In the genomic region with DNA sequence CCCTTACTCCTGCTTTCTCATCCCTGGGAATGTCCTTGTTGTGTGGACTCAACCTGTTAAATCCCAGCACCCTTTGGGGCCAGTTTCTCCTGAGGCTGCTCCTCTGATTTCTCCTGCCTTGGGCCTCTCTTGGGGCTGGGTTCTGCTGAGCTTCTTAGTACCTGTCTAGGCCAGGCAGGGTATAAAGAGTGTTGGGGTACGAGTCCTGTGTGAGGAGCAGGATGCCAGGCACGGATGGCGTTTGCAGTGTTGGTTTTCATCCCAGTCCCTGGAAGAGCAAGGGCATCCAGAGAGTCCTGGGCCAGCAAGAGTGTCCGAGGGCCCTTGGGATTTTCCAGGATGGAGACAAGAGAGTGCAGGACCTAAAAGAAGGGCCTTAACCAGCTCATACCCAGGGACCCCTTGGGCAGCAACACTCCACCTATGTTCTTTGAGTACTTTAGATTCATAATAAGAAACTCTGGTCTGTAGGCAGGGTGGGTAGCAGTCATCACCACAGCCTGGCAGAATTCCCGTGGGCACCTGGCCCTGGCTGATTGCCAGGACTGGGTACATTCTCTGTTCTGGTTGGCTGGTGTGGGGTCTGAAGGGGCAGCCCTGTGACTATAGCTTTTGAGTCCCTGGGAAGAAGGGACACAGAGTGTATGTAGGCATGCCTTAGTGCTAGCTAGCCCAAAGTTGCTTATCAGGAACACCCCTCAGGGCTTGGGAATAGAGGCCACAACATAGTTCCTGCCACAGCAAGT, we compare ENCODE assay signal across 8 mouse cellular contexts. TPM values are rescaled to one million over a fixed set of nuclear protein-coding genes. Genes with fewer than 3 reads are reported as not detected.
DNase-seq lines count a peak whose midpoint lies in the region; ATAC-seq and TF ChIP-seq lines count a peak whose summit lies in the region.
"Had no signal": no experiment of that assay in that cellular context is flagged by ENCODE, and none has a peak within 500 bp of the region (broad histone marks: within the 10 kb centered on the region; RNA-seq: fewer than 3 reads in every experiment).

No protein-coding gene starts in this region.

- peaks cover 2% of the 10 kb centered on the region; the same call in 1 of the 2 replicates for H3K79me2 ChIP-seq in MEL (ENCODE audit: control insufficient read depth, insufficient read depth, low read length, poor library complexity)

- no peak for TF ChIP-seq CTCF in MEL (IDR thresholded peaks at IDR 0.05 in 2 of 3, conservative IDR thresholded peaks at IDR 0.05 in 1 of 3; ENCODE audit: control insufficient read depth in 1 of 3, insufficient read depth in 1 of 3, low read depth in 2 of 3, low read length in 3 of 3, poor library complexity in 1 of 3, severe bottlenecking in 1 of 3)
- TF ChIP-seq CTCF in kidney, postnatal 0 days (IDR thresholded peaks at IDR 0.05; ENCODE audit: low read depth), result no peak

- peak overlapping the region; percentile 78 for H3K4me2 ChIP-seq in forebrain, embryonic 14.5 days (ENCODE audit: low read length)
- H3K4me2 ChIP-seq in kidney, postnatal 0 days (ENCODE audit: low read length), result peak overlapping the region; percentile 98

- peaks cover 8 to 23% of the 10 kb centered on the region in 2 experiments; a peak in 3 of 4 replicates for H3K4me1 ChIP-seq in MEL (ENCODE audit: control insufficient read depth in 1 of 2, insufficient read depth in 2 of 2, low read length in 2 of 2)
- H3K4me1 ChIP-seq in forebrain, embryonic 14.5 days (ENCODE audit: control insufficient read depth, insufficient read depth, low read length), result peaks cover 16% of the 10 kb centered on the region
- peaks cover 23% of the 10 kb centered on the region; the same call in 1 of the 2 replicates for H3K4me1 ChIP-seq in kidney, postnatal 0 days (replicated peaks; ENCODE audit: insufficient read depth, low read length)

- peaks cover 0 to 7% of the 10 kb centered on the region in 2 experiments; a peak in 2 of 4 replicates for H3K36me3 ChIP-seq in MEL (ENCODE audit: control insufficient read depth in 1 of 2, insufficient read depth in 2 of 2, low read length in 2 of 2)
- peaks cover 16% of the 10 kb centered on the region; the same call in 1 of the 2 replicates for H3K36me3 ChIP-seq in forebrain, embryonic 14.5 days (ENCODE audit: control insufficient read depth, insufficient read depth, low read length)
- no peaks in the 10 kb centered on the region for H3K36me3 ChIP-seq in kidney, postnatal 0 days (ENCODE audit: insufficient read depth, low read length)

- ATAC-seq in forebrain, embryonic 14.5 days, result no peak
- no peak for ATAC-seq in kidney, postnatal 0 days (replicated peaks; ENCODE audit: low FRiP score, low read depth)
- ATAC-seq in frontal cortex, adult (ENCODE audit: low TSS enrichment), result no peak

- TF ChIP-seq POLR2A in MEL (IDR thresholded peaks at IDR 0.05; ENCODE audit: control insufficient read depth in 1 of 2, insufficient read depth in 1 of 2, low read depth in 1 of 2, low read length in 2 of 2, poor library complexity in 1 of 2), result no peak

- H3K27ac ChIP-seq in MEL (ENCODE audit: control insufficient read depth, low read depth, low read length), result no peak overlapping the region
- H3K27ac ChIP-seq in forebrain, embryonic 14.5 days (ENCODE audit: low read depth, low read length), result no peak overlapping the region
- no peak overlapping the region; the same call in 1 of the 2 replicates for H3K27ac ChIP-seq in kidney, postnatal 0 days

- 61% methylated on average over 5 of the region's 5 CpGs for WGBS in forebrain, embryonic 14.5 days
- WGBS in kidney, postnatal 0 days, result 51% methylated on average over 5 of the region's 5 CpGs

- TF ChIP-seq RAD21 in MEL (IDR thresholded peaks at IDR 0.05; ENCODE audit: low read depth, low read length), result no peak

- H3K9ac ChIP-seq in MEL (ENCODE audit: control insufficient read depth, low read depth, low read length, poor library complexity, severe bottlenecking), result peak overlapping the region; percentile 68
- H3K9ac ChIP-seq in forebrain, embryonic 14.5 days (ENCODE audit: low read length), result peak overlapping the region; percentile 90
- H3K9ac ChIP-seq in kidney, postnatal 0 days (ENCODE audit: low read depth, low read length), result peak overlapping the region; percentile 71; the same call in 1 of the 2 replicates

- no peaks in the 10 kb centered on the region for H3K9me3 ChIP-seq in MEL (replicated peaks; ENCODE audit: insufficient read depth, low read length)
- no peaks in the 10 kb centered on the region for H3K9me3 ChIP-seq in forebrain, embryonic 14.5 days (replicated peaks; ENCODE audit: control insufficient read depth, low read length)
- no peaks in the 10 kb centered on the region for H3K9me3 ChIP-seq in kidney, postnatal 0 days (replicated peaks; ENCODE audit: low read length)

- H3K27me3 ChIP-seq in MEL (ENCODE audit: control insufficient read depth in 1 of 2, insufficient read depth in 2 of 2, low read length in 2 of 2), result no peaks in the 10 kb centered on the region
- no peaks in the 10 kb centered on the region for H3K27me3 ChIP-seq in forebrain, embryonic 14.5 days (replicated peaks; ENCODE audit: control insufficient read depth, insufficient read depth, low read length)
- H3K27me3 ChIP-seq in kidney, postnatal 0 days (ENCODE audit: insufficient read depth, low read length), result no peaks in the 10 kb centered on the region

- TF ChIP-seq EP300 in MEL (IDR thresholded peaks at IDR 0.05; ENCODE audit: low read depth in 1 of 2, low read length in 2 of 2), result no peak

- peak; percentile 14 for DNase-seq in CD4-positive helper T cell, adult 2 months (ENCODE audit: low read depth, low spot score)
- DNase-seq in MEL (ENCODE audit: low read depth, low spot score), result no peak
- DNase-seq in forebrain, embryonic 14.5 days (ENCODE audit: low spot score), result no peak
- DNase-seq in kidney, postnatal 0 days (ENCODE audit: low spot score), result no peak
- DNase-seq in naive thymus-derived CD4-positive, alpha-beta T cell, adult 2 months (ENCODE audit: low read depth), result peak; percentile 36
- DNase-seq in right cerebral cortex, postnatal 36 days (ENCODE audit: low spot score in 2 of 2), result no peak

- H3K4me3 ChIP-seq in MEL (ENCODE audit: control insufficient read depth in 1 of 2, insufficient read depth in 1 of 2, low read depth in 2 of 2, low read length in 2 of 2), result peak overlapping the region; percentile 55 to 80
- H3K4me3 ChIP-seq in forebrain, embryonic 14.5 days (ENCODE audit: low read depth, low read length), result peak overlapping the region; percentile 82
- H3K4me3 ChIP-seq in kidney, postnatal 0 days (replicated peaks; ENCODE audit: low read depth, low read length), result peak overlapping the region; percentile 55

TF ChIP-seq in MEL, 35 proteins besides CTCF, POLR2A, EP300 and RAD21:
- no peak for TF ChIP-seq TAL1 (IDR thresholded peaks at IDR 0.05; ENCODE audit: low read length)
- TF ChIP-seq MXI1 (IDR thresholded peaks at IDR 0.05; ENCODE audit: low read depth, low read length), result no peak
- no peak for TF ChIP-seq ZC3H11A (IDR thresholded peaks at IDR 0.05; ENCODE audit: low read depth, low read length)

RNA-seq across cellular contexts. Expression of a gene that starts 1.1 kb away (rescaled TPM):
- total RNA-seq in MEL (2012; rRNA removed), result 8.7 and 10.4 TPM in 2 replicates
- 10 to 100 TPM in 1 of 2 experiments, not detected in 1; 42.2 TPM for polyA plus RNA-seq in MEL (2012; ENCODE audit: insufficient read depth in 1 of 2, insufficient read length in 2 of 2, low read depth in 1 of 2, low replicate concordance in 2 of 2, missing spikeins in 1 of 2)
- 6.7 and 11.9 TPM in 2 replicates for polyA plus RNA-seq in forebrain, embryonic 14.5 days (2014; fragmentation: Nextera tagmentation; extraction: Ambion mirVana)
- 9.7 and 9.8 TPM in 2 replicates for polyA plus RNA-seq in kidney, postnatal 0 days (2015; fragmentation: Nextera tagmentation; extraction: Ambion mirVana)

RNA-seq across cellular contexts. Expression of a gene that starts 6.5 kb away (rescaled TPM):
- 0.08 and 0.10 TPM in 2 replicates for total RNA-seq in MEL (2012; rRNA removed)
- under 1 TPM in 1 of 2 experiments, not detected in 1; 0.21 TPM for polyA plus RNA-seq in MEL (2012; ENCODE audit: insufficient read depth in 1 of 2, insufficient read length in 2 of 2, low read depth in 1 of 2, low replicate concordance in 2 of 2, missing spikeins in 1 of 2)
- polyA plus RNA-seq in forebrain, embryonic 14.5 days (2014; fragmentation: Nextera tagmentation; extraction: Ambion mirVana), result 0.21 TPM in 1 of 2 replicates, not detected in the other
- 0.06 TPM in 1 of 2 replicates, not detected in the other for polyA plus RNA-seq in kidney, postnatal 0 days (2015; fragmentation: Nextera tagmentation; extraction: Ambion mirVana)

RNA-seq across cellular contexts. Expression of a gene that starts 27.0 kb away (rescaled TPM):
- total RNA-seq in MEL (2012; rRNA removed), result 0.23 and 0.27 TPM in 2 replicates
- polyA plus RNA-seq in MEL (2012; ENCODE audit: insufficient read depth in 1 of 2, insufficient read length in 2 of 2, low read depth in 1 of 2, low replicate concordance in 2 of 2, missing spikeins in 1 of 2), result under 1 TPM in 1 of 2 experiments, not detected in 1; 0.15 TPM
- polyA plus RNA-seq in forebrain, embryonic 14.5 days (2014; fragmentation: Nextera tagmentation; extraction: Ambion mirVana), result 1.1 and 2.2 TPM in 2 replicates
- 7.7 and 10.3 TPM in 2 replicates for polyA plus RNA-seq in kidney, postnatal 0 days (2015; fragmentation: Nextera tagmentation; extraction: Ambion mirVana)
- total RNA-seq: common myeloid progenitor, adult 5-6 weeks had no signal

RNA-seq across cellular contexts. Expression of a gene that starts 30.5 kb away (rescaled TPM):
- total RNA-seq in MEL (2012; rRNA removed), result not detected in 2 replicates
- not detected for polyA plus RNA-seq in MEL (2012; ENCODE audit: insufficient read depth in 1 of 2, insufficient read length in 2 of 2, low read depth in 1 of 2, low replicate concordance in 2 of 2, missing spikeins in 1 of 2)
- 263 and 331 TPM in 2 replicates for polyA plus RNA-seq in forebrain, embryonic 14.5 days (2014; fragmentation: Nextera tagmentation; extraction: Ambion mirVana)
- polyA plus RNA-seq in kidney, postnatal 0 days (2015; fragmentation: Nextera tagmentation; extraction: Ambion mirVana), result 43.9 and 49.9 TPM in 2 replicates

RNA-seq across cellular contexts. Expression of a gene that starts 31.3 kb away (rescaled TPM):
- 13.2 and 18.5 TPM in 2 replicates for total RNA-seq in MEL (2012; rRNA removed)
- polyA plus RNA-seq in MEL (2012; ENCODE audit: insufficient read depth in 1 of 2, insufficient read length in 2 of 2, low read depth in 1 of 2, low replicate concordance in 2 of 2, missing spikeins in 1 of 2), result 10 to 100 TPM in 1 of 2 experiments, not detected in 1; 22.1 TPM
- polyA plus RNA-seq in forebrain, embryonic 14.5 days (2014; fragmentation: Nextera tagmentation; extraction: Ambion mirVana), result 93.2 and 101 TPM in 2 replicates
- 42.0 and 45.0 TPM in 2 replicates for polyA plus RNA-seq in kidney, postnatal 0 days (2015; fragmentation: Nextera tagmentation; extraction: Ambion mirVana)

Comparison
In these comparisons a context has a peak if more than half of its experiments do, and no peak if none do; other contexts are left out.
1. DNase-seq: peak in CD4-positive helper T cell, adult 2 months (single experiment) and naive thymus-derived CD4-positive, alpha-beta T cell, adult 2 months (single experiment); none in MEL (single experiment), forebrain, embryonic 14.5 days (single experiment), kidney, postnatal 0 days (single experiment) and right cerebral cortex, postnatal 36 days (0 of 2).
2. Peak in every context shown above with its lines, with median percentiles within 50 percentile points of each other: H3K4me3 ChIP-seq and H3K9ac ChIP-seq.